Mouse (Mus musculus) neural tube, embryonic 14.5 days (tissue): ENCODE data around the gene Calr. TPM values are rescaled to one million over a fixed set of nuclear protein-coding genes. Genes with fewer than 3 reads are reported as not detected.
"Not testable (repeated sequence)": the region's sequence is repeated elsewhere in the genome, so short reads cannot be mapped to it uniquely, and the experiment has no call there.

Source experiments
- ATAC-seq: fragments of 200-750 bp; cut with Nextera tagmentation; 2 replicates; pipeline ENCODE4 v1.8.0; 2017; ENCODE audit warnings: low read depth, mild to moderate bottlenecking, moderate TSS enrichment, moderate library complexity
- H3K27ac ChIP-seq: fragments of 300-500 bp; sonication (generic); 2 replicates; pipeline ENCODE4 v1.5.1; 2014; ENCODE audit warnings: low read depth, mild to moderate bottlenecking, control low read depth, low read length, moderate library complexity, mixed read lengths
- H3K27me3 ChIP-seq: fragments of 300-500 bp; sonication (generic); 2 replicates; pipeline ENCODE4 v1.6.1; 2014; ENCODE audit warnings: low read length; ENCODE audit not compliant: control insufficient read depth, insufficient read depth
- H3K36me3 ChIP-seq: fragments of 300-500 bp; sonication (generic); 2 replicates; pipeline ENCODE4 v1.6.1; 2014; ENCODE audit warnings: low read length, mixed read lengths; ENCODE audit not compliant: control insufficient read depth, insufficient read depth
- H3K4me1 ChIP-seq: fragments of 300-500 bp; sonication (generic); 2 replicates; pipeline ENCODE4 v1.6.1; 2014; ENCODE audit warnings: low read length; ENCODE audit not compliant: control insufficient read depth, insufficient read depth
- H3K4me2 ChIP-seq: fragments of 300-500 bp; sonication (generic); 2 replicates; pipeline ENCODE4 v1.6.1; 2014; ENCODE audit warnings: mild to moderate bottlenecking, low read depth, low read length, control low read depth
- H3K4me3 ChIP-seq: fragments of 300-500 bp; sonication (generic); 2 replicates; pipeline ENCODE4 v1.5.1; 2014; ENCODE audit warnings: low read depth, low read length, control low read depth, mixed read lengths
- H3K9ac ChIP-seq: fragments of 300-500 bp; sonication (generic); replicated peaks from 2 replicates; pipeline ENCODE4 v1.6.1; 2014; ENCODE audit warnings: low read depth, mild to moderate bottlenecking, control low read depth, low read length, mixed read lengths
- H3K9me3 ChIP-seq: fragments of 300-500 bp; sonication (generic); 2 replicates; pipeline ENCODE4 v1.6.1; 2016; ENCODE audit warnings: low read length; ENCODE audit not compliant: control insufficient read depth
- WGBS: fragments of 180-500 bp; shearing (Covaris S2); extraction: QIAGEN DNeasy Blood & Tissue Kit; methylation state at CpG from one replicate; pipeline ENCODE4 v1.1.7; 2014; 5-methylcytosine and 5-hydroxymethylcytosine counted together
- polyA plus RNA-seq: library from polyadenylated mRNA; unstranded; fragments of >200 nt; fragmentation: Nextera tagmentation; extraction: Ambion mirVana; gene quantifications from 2 replicates; pipeline ENCODE4 v1.2.1, GENCODE M21; 2014

Gene Calr
- polyA plus RNA-seq, 1 experiment from 2014 or later, result 615 TPM

GRCm38 (mm10) chr8:84831490-84831889 lies 15.2 kb downstream of the Calr start, which contains the start of gene Gadd45gip1:
Gene Gadd45gip1, plus strand, starts transcription at chr8:84831522.
- Histone ChIP-seq H3K9ac (peak within 1 kb of the TSS; percentile 85), H3K36me3 (peaks cover 24% of the 10 kb centered on the region), H3K4me3 (peak within 1 kb of the TSS; percentile 77), H3K4me1 (peaks cover 13% of the 10 kb centered on the region), H3K9me3 (no peaks in the 10 kb centered on the region), H3K4me2 (peak within 1 kb of the TSS; percentile 51), H3K27me3 (no peaks in the 10 kb centered on the region), H3K27ac (peak within 1 kb of the TSS; percentile 90)
- 88% methylated on average over 11 of the region's 11 CpGs for WGBS
- no peak for ATAC-seq

GRCm38 (mm10) chr8:84826518-84826917 lies 20.2 kb downstream of the Calr start:
- H3K4me1 ChIP-seq, H3K9me3 ChIP-seq, H3K4me3 ChIP-seq, H3K9ac ChIP-seq, H3K36me3 ChIP-seq, H3K27ac ChIP-seq, H3K4me2 ChIP-seq, ATAC-seq, H3K27me3 ChIP-seq: not testable (repeated sequence)
- 92% methylated on average over 2 of the region's 2 CpGs for WGBS

- ATAC-seq, result no peak
- H3K27me3 ChIP-seq, result no peaks in the 10 kb centered on the region
- H3K36me3 ChIP-seq, result no peaks in the 10 kb centered on the region
- no peaks in the 10 kb centered on the region for H3K4me1 ChIP-seq
- H3K9me3 ChIP-seq, result no peaks in the 10 kb centered on the region
- no peak overlapping the region for H3K9ac ChIP-seq
- no peak overlapping the region for H3K4me2 ChIP-seq
- 80% methylated on average over 4 of the region's 4 CpGs for WGBS
- no peak overlapping the region for H3K4me3 ChIP-seq
- no peak overlapping the region for H3K27ac ChIP-seq
These were observed 21.1 kb downstream of the Calr start for GRCm38 (mm10) chr8:84825636-84826035.

- H3K27ac ChIP-seq, result no peak overlapping the region
- 2% methylated on average over 18 of the region's 18 CpGs for WGBS
- no peaks in the 10 kb centered on the region for H3K36me3 ChIP-seq
- no peaks in the 10 kb centered on the region for H3K4me1 ChIP-seq
- peak overlapping the region; percentile 47 for H3K4me2 ChIP-seq
- peak; percentile 91 for ATAC-seq
- 0 out of 2 replicates have a peak overlapping the region, but pooled peaks have one; percentile 2 for H3K9ac ChIP-seq
- peak overlapping the region; percentile 11 for H3K4me3 ChIP-seq
- H3K27me3 ChIP-seq, result no peaks in the 10 kb centered on the region
- no peaks in the 10 kb centered on the region for H3K9me3 ChIP-seq
These were observed 23.1 kb downstream of the Calr start for GRCm38 (mm10) chr8:84823653-84824052.

GRCm38 (mm10) chr8:84822723-84823122 lies 24.0 kb downstream of the Calr start, which contains the start of gene Dand5:
Gene Dand5, minus strand, starts transcription at chr8:84822823.
- Histone ChIP-seq H3K36me3 (no peaks in the 10 kb centered on the region), H3K27ac (no peak within 1 kb of the TSS), H3K27me3 (no peaks in the 10 kb centered on the region), H3K4me1 (no peaks in the 10 kb centered on the region), H3K9ac (0 out of 2 replicates have a peak within 1 kb of the TSS, but pooled peaks have one; percentile 2), H3K4me2 (peak within 1 kb of the TSS; percentile 47), H3K9me3 (no peaks in the 10 kb centered on the region), H3K4me3 (peak within 1 kb of the TSS; percentile 11)
- 27% methylated on average over 3 of the region's 3 CpGs for WGBS
- no peak for ATAC-seq

DNA sequence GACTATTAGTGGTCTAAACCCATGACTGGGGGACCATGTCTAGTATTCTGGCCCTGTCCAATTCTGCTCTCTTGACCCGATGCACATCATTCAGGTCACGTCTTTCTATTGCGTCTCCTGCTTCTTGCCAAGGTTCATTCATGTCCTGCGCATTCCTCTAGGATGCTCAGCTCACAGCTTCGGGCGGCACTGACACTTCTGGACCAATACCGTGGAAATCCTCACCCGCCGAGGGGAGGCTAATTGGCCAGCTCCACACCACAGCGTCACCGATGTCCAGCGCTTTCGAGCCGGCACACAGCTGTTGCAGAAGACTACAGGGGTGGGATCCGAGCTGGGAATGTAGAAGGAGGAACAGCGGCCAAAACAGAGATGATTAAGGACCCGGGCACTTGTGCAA lies 30.6 kb downstream of the Calr start:
- H3K9me3 ChIP-seq, result no peaks in the 10 kb centered on the region
- WGBS, result 79% methylated on average over 17 of the region's 17 CpGs
- H3K27me3 ChIP-seq, result no peaks in the 10 kb centered on the region; the same call in 1 of the 2 replicates
- no peak overlapping the region for H3K4me2 ChIP-seq
- no peak overlapping the region for H3K9ac ChIP-seq
- H3K4me3 ChIP-seq, result no peak overlapping the region
- ATAC-seq, result no peak
- no peaks in the 10 kb centered on the region for H3K36me3 ChIP-seq
- no peak overlapping the region; the same call in 1 of the 2 replicates for H3K27ac ChIP-seq
- H3K4me1 ChIP-seq, result peaks cover 15% of the 10 kb centered on the region

DNA sequence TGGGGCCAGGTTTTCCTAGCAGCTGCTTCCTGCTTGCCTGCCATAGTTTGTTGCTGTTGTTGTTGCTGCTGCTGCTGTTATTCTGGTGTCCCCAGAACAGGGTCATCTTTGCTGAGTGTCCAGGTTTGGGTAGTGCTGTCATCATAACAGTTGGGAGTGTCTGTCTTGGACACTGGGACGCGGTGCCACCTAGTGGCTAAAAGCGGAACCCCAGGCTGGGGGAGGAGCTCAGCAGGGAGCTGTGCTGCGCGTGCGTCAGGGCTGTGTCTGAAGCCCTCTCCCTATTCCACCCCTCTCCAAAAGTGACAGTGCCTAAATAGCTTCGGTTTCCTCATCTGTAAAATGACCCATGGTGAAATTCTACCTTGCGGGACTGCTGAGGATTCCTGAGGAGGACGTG lies 31.2 kb downstream of the Calr start:
- Histone ChIP-seq H3K4me1 (peaks cover 15% of the 10 kb centered on the region), H3K9me3 (no peaks in the 10 kb centered on the region), H3K4me3 (no peak overlapping the region), H3K27me3 (no peaks in the 10 kb centered on the region; the same call in 1 of the 2 replicates), H3K27ac (peak overlapping the region; percentile 71), H3K9ac (0 out of 2 replicates have a peak overlapping the region, but pooled peaks have one; percentile 11), H3K4me2 (no peak overlapping the region), H3K36me3 (no peaks in the 10 kb centered on the region)
- whole genome bisulfite sequencing, result 9% methylated on average over 9 of the region's 9 CpGs
- ATAC-seq, result peak; percentile 45

GRCm38 (mm10) chr8:84814555-84815441 lies 31.9 kb downstream of the Calr start:
- peak; percentile 35 for ATAC-seq
- H3K27ac ChIP-seq, result peak overlapping the region; percentile 71
- no peaks in the 10 kb centered on the region for H3K9me3 ChIP-seq
- no peaks in the 10 kb centered on the region for H3K36me3 ChIP-seq
- no peak overlapping the region for H3K4me2 ChIP-seq
- 0 out of 2 replicates have a peak overlapping the region, but pooled peaks have one; percentile 16 for H3K9ac ChIP-seq
- WGBS, result 31% methylated on average over 17 of the region's 19 CpGs
- H3K27me3 ChIP-seq, result no peaks in the 10 kb centered on the region; the same call in 1 of the 2 replicates
- H3K4me1 ChIP-seq, result peaks cover 15% of the 10 kb centered on the region
- no peak overlapping the region for H3K4me3 ChIP-seq

- WGBS, result 63% methylated on average over 11 of the region's 11 CpGs
- Histone ChIP-seq H3K9ac (no peak overlapping the region), H3K36me3 (no peaks in the 10 kb centered on the region), H3K9me3 (no peaks in the 10 kb centered on the region), H3K27ac (peak overlapping the region; percentile 71; the same call in 1 of the 2 replicates), H3K4me3 (no peak overlapping the region), H3K4me1 (peaks cover 15% of the 10 kb centered on the region), H3K27me3 (no peaks in the 10 kb centered on the region; the same call in 1 of the 2 replicates), H3K4me2 (no peak overlapping the region)
- peak; percentile 21 for ATAC-seq
These were observed 32.5 kb downstream of the Calr start for GRCm38 (mm10) chr8:84814240-84814554.
